Mouse (Mus musculus) hindbrain, embryonic 14.5 days (tissue): Measurements from ENCODE around the gene Tmem91. TPM values are rescaled to one million over a fixed set of nuclear protein-coding genes. Genes with fewer than 3 reads are reported as not detected.

Experiments used
- ATAC-seq: fragments of 200-750 bp; cut with Nextera tagmentation; 2 replicates; pipeline ENCODE4 v1.8.0; 2017; ENCODE audit warnings: moderate number of reproducible peaks, mild to moderate bottlenecking, moderate TSS enrichment, moderate library complexity; ENCODE audit not compliant: low FRiP score
- DNase-seq: peaks from one replicate; pipeline ENCODE4 v3.0.0-alpha.2; 2015; ENCODE audit warnings: low spot score
- H3K27ac ChIP-seq: fragments of 300-500 bp; sonication (generic); 2 replicates; pipeline ENCODE4 v1.5.1; 2014; ENCODE audit warnings: mild to moderate bottlenecking, moderate library complexity
- H3K27me3 ChIP-seq: fragments of 300-500 bp; sonication (generic); 2 replicates; pipeline ENCODE4 v1.6.1; 2014; ENCODE audit warnings: mild to moderate bottlenecking, low read length, mixed read lengths; ENCODE audit not compliant: control insufficient read depth, insufficient read depth
- H3K36me3 ChIP-seq: fragments of 300-500 bp; sonication (generic); replicated peaks from 2 replicates; pipeline ENCODE4 v1.6.1; 2014; ENCODE audit not compliant: control insufficient read depth, insufficient read depth
- H3K4me1 ChIP-seq: fragments of 300-500 bp; sonication (generic); replicated peaks from 2 replicates; pipeline ENCODE4 v1.6.1; 2014; ENCODE audit warnings: antibody characterized with exemption, low read length, mixed read lengths; ENCODE audit not compliant: control insufficient read depth, insufficient read depth
- H3K4me2 ChIP-seq: fragments of 300-500 bp; sonication (generic); replicated peaks from 2 replicates; pipeline ENCODE4 v1.6.1; 2014; ENCODE audit warnings: mild to moderate bottlenecking, moderate library complexity
- H3K4me3 ChIP-seq: fragments of 300-500 bp; sonication (generic); replicated peaks from 2 replicates; pipeline ENCODE4 v1.5.1; 2014; ENCODE audit warnings: mild to moderate bottlenecking, low read length
- H3K9ac ChIP-seq: fragments of 300-500 bp; sonication (generic); 2 replicates; pipeline ENCODE4 v1.6.1; 2014
- H3K9me3 ChIP-seq: fragments of 300-500 bp; sonication (generic); 2 replicates; pipeline ENCODE4 v1.6.1; 2016; ENCODE audit warnings: low read length; ENCODE audit not compliant: control insufficient read depth
- WGBS: fragments of 180-500 bp; shearing (Covaris S2); extraction: QIAGEN DNeasy Blood & Tissue Kit; methylation state at CpG from one replicate; pipeline ENCODE4 v1.1.7; 2014; 5-methylcytosine and 5-hydroxymethylcytosine counted together
- polyA plus RNA-seq: library from polyadenylated mRNA; unstranded; fragments of >200 nt; fragmentation: Nextera tagmentation; extraction: Ambion mirVana; gene quantifications from 2 replicates; pipeline ENCODE4 v1.2.1, GENCODE M21; 2014

Gene Tmem91
- polyA plus RNA-seq, 1 experiment from 2014 or later = 54.1 TPM

- 2% methylated on average over 61 of the region's 69 CpGs for WGBS
Observed at GRCm38 (mm10) chr7:25686680-25687531, 11.9 kb upstream of the Tmem91 start, which contains the start of gene Tgfb1. Tgfb1 (plus strand) TSS chr7:25687002.

GRCm38 (mm10) chr7:25685926-25686470 is 11.0 kb upstream of the Tmem91 start:
- Histone ChIP-seq H3K9me3 (no peaks in the 10 kb centered on the region), H3K4me2 (peak overlapping the region; percentile 50; the same call in 1 of the 2 replicates), H3K4me3 (no peak overlapping the region), H3K4me1 (peaks cover 10% of the 10 kb centered on the region; the same call in 1 of the 2 replicates), H3K27ac (no peak overlapping the region), H3K27me3 (peaks cover 58% of the 10 kb centered on the region), H3K36me3 (no peaks in the 10 kb centered on the region), H3K9ac (no peak overlapping the region)
- DNase-seq (no peak), ATAC-seq (no peak)
- 64% methylated on average over 21 of the region's 21 CpGs for WGBS

More at GRCm38 (mm10) chr7:25686680-25687531, 11.9 kb upstream of the Tmem91 start, which contains the start of gene Tgfb1:
- ATAC-seq = no peak
- H3K9ac ChIP-seq = peak within 1 kb of the TSS; percentile 33; the same call in 1 of the 2 replicates
- no peak for DNase-seq
- no peaks in the 10 kb centered on the region for H3K9me3 ChIP-seq
- peak within 1 kb of the TSS; percentile 33 for H3K4me3 ChIP-seq
- peaks cover 65% of the 10 kb centered on the region for H3K27me3 ChIP-seq
- peak within 1 kb of the TSS; percentile 50 for H3K4me2 ChIP-seq
- no peaks in the 10 kb centered on the region for H3K36me3 ChIP-seq
- peaks cover 10% of the 10 kb centered on the region; the same call in 1 of the 2 replicates for H3K4me1 ChIP-seq
- no peak within 1 kb of the TSS for H3K27ac ChIP-seq

- Histone ChIP-seq H3K36me3 (no peaks in the 10 kb centered on the region), H3K9ac (no peak overlapping the region), H3K4me2 (no peak overlapping the region), H3K27me3 (peaks cover 45% of the 10 kb centered on the region), H3K9me3 (no peaks in the 10 kb centered on the region), H3K4me1 (peaks cover 17% of the 10 kb centered on the region), H3K4me3 (no peak overlapping the region), H3K27ac (no peak overlapping the region)
- ATAC-seq (no peak), DNase-seq (no peak)
- 87% methylated on average over 6 of the region's 6 CpGs for WGBS
Observed at GRCm38 (mm10) chr7:25684659-25685058, 9.7 kb upstream of the Tmem91 start.

DNA sequence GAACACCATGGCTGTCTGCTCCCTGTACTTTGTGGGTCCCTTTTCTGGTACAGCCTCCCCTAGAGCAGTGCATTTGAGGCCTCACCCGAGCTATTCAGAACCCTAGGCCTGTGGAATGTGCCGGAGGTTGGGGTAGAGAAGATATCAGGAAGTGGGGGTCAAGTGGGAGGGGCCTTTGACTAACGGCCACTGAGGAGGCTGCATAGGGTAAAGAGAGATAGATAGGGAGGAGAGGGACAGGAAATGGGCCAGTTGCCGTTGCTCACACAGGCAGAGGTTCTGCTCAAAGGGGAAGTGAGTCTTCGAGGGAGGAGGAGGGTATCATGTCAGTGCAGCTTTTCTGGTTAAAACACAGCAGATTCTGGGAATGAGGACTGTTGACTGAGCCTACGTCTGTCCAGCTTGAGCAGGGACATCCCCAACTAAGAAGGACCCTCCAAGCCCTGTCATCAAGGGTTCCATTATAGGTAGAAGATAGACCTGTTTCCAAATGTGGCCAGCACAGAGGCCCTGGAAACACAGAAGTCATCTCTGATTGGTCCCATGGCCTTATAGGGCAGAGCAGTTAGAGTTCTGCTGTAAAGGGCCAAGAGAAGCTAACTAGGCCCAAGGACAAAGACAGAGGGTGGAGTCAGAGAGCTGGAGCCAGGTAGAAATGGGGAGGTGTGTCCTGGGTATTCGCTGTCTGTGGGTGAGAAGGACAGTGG is 8.7 kb upstream of the Tmem91 start:
- Histone ChIP-seq H3K9ac (no peak overlapping the region), H3K4me2 (no peak overlapping the region), H3K27ac (no peak overlapping the region), H3K27me3 (peaks cover 42% of the 10 kb centered on the region), H3K36me3 (no peaks in the 10 kb centered on the region), H3K4me3 (no peak overlapping the region), H3K9me3 (no peaks in the 10 kb centered on the region), H3K4me1 (peaks cover 16% of the 10 kb centered on the region)
- WGBS = 83% methylated on average over 7 of the region's 7 CpGs
- DNase-seq = no peak
- ATAC-seq = no peak

- 63% methylated on average over 15 of the region's 15 CpGs for WGBS
Observed at GRCm38 (mm10) chr7:25681341-25682231, 6.6 kb upstream of the Tmem91 start.

GRCm38 (mm10) chr7:25680514-25681258 is 5.7 kb upstream of the Tmem91 start, which contains the start of gene B9d2:
B9d2 (plus strand) TSS chr7:25680780.
- H3K27ac ChIP-seq = peak within 1 kb of the TSS; percentile 93
- H3K36me3 ChIP-seq = no peaks in the 10 kb centered on the region
- DNase-seq (peak; percentile 94), ATAC-seq (peak; percentile 93)
- H3K27me3 ChIP-seq = peaks cover 14% of the 10 kb centered on the region
- H3K4me1 ChIP-seq = peaks cover 6% of the 10 kb centered on the region; the same call in 1 of the 2 replicates
- peak within 1 kb of the TSS; percentile 67 for H3K9ac ChIP-seq
- H3K4me2 ChIP-seq = peak within 1 kb of the TSS; percentile 46
- peak within 1 kb of the TSS; percentile 49 for H3K4me3 ChIP-seq
- H3K9me3 ChIP-seq = no peaks in the 10 kb centered on the region
- under 1% methylated on average over 46 of the region's 46 CpGs for WGBS

More at GRCm38 (mm10) chr7:25681341-25682231, 6.6 kb upstream of the Tmem91 start:
- no peaks in the 10 kb centered on the region for H3K9me3 ChIP-seq
- peak overlapping the region; percentile 46 for H3K4me2 ChIP-seq
- DNase-seq (no peak), ATAC-seq (0 out of 2 replicates have a peak, but pooled peaks have one; percentile 0)
- H3K4me3 ChIP-seq = peak overlapping the region; percentile 49
- H3K27ac ChIP-seq = peak overlapping the region; percentile 93
- H3K4me1 ChIP-seq = peaks cover 6% of the 10 kb centered on the region; the same call in 1 of the 2 replicates
- peak overlapping the region; percentile 67 for H3K9ac ChIP-seq
- peaks cover 22% of the 10 kb centered on the region for H3K27me3 ChIP-seq
- H3K36me3 ChIP-seq = no peaks in the 10 kb centered on the region

DNA sequence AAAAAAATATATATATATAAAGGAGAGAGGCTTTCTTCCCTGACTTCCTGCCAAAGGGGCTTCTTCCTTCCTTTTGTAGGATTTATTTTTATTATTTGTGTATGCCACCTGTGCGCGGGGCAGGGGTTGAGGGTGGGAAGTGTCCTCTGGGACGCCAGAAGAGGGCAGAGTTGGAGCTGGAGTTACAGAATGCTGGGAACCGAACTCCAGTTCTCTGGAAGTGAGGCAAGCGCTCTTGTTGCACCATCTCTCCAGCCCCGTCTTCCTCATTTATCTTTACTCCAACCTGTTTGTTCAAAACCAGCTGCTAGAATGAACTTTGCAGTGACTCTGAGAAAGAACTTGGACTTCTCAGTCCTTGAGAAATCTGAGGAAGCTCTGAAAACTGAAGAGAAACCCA is 5.0 kb upstream of the Tmem91 start:
- Histone ChIP-seq H3K4me3 (peak overlapping the region; percentile 49), H3K4me2 (peak overlapping the region; percentile 46), H3K36me3 (no peaks in the 10 kb centered on the region), H3K27ac (peak overlapping the region; percentile 93; the same call in 1 of the 2 replicates), H3K9ac (peak overlapping the region; percentile 67; the same call in 1 of the 2 replicates), H3K9me3 (no peaks in the 10 kb centered on the region), H3K27me3 (peaks cover 15% of the 10 kb centered on the region), H3K4me1 (peaks cover 8% of the 10 kb centered on the region)
- 16% methylated on average over 6 of the region's 6 CpGs for WGBS
- DNase-seq (no peak), ATAC-seq (no peak)

DNA sequence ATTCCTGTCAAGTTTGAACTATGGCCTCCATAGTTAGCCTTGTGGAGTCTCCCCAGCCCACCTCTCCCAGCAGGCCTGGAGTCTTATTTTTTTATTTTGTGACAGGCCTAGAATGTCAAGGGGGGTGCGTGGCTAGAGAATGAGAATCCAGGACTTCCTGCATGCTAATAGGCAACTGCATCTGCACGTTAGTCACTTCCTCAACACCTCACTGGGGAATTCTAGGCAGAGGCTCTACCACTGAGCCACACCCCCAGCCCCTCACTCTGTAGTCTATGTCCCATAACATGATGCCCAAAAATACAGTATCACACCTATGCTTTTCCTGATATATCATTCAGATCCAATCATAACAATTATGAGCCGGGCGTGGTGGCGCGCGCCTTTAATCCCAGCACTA is 2.0 kb upstream of the Tmem91 start:
- H3K9ac ChIP-seq = no peak overlapping the region
- peaks cover 36% of the 10 kb centered on the region for H3K27me3 ChIP-seq
- H3K4me1 ChIP-seq = peaks cover 12% of the 10 kb centered on the region
- ATAC-seq (no peak), DNase-seq (no peak)
- H3K4me3 ChIP-seq = no peak overlapping the region
- no peak overlapping the region for H3K4me2 ChIP-seq
- H3K9me3 ChIP-seq = no peaks in the 10 kb centered on the region
- no peaks in the 10 kb centered on the region for H3K36me3 ChIP-seq
- H3K27ac ChIP-seq = peak overlapping the region; percentile 61
- 84% methylated on average over 7 of the region's 7 CpGs for WGBS
